Mouse (Mus musculus): ENCODE results near the gene Surf4. TPM values are rescaled to one million over a fixed set of nuclear protein-coding genes. Genes with fewer than 3 reads are reported as not detected.

The Surf4 gene
- polyA plus RNA-seq, 1 experiment from 2014 or later, result 159 TPM

Other genes starting within 250 kb of the Surf4 start
- not detected in 2 replicates for gene Abo, start 68.9 kb downstream of the Surf4 start, polyA plus RNA-seq (2016; fragmentation: Nextera tagmentation; extraction: Ambion mirVana)
- gene Surf6, start 31.0 kb downstream of the Surf4 start, polyA plus RNA-seq (2016; fragmentation: Nextera tagmentation; extraction: Ambion mirVana), result 32.9 and 35.2 TPM in 2 replicates
- gene Med22, start 23.3 kb downstream of the Surf4 start, polyA plus RNA-seq (2016; fragmentation: Nextera tagmentation; extraction: Ambion mirVana), result 122 and 137 TPM in 2 replicates
- gene Rpl7a, start 23.2 kb downstream of the Surf4 start, polyA plus RNA-seq (2016; fragmentation: Nextera tagmentation; extraction: Ambion mirVana), result 595 and 683 TPM in 2 replicates
- 53.6 and 58.6 TPM in 2 replicates for gene Surf2, start 17.6 kb downstream of the Surf4 start, polyA plus RNA-seq (2016; fragmentation: Nextera tagmentation; extraction: Ambion mirVana)
- 47.8 and 53.0 TPM in 2 replicates for gene Surf1, start 17.4 kb downstream of the Surf4 start, polyA plus RNA-seq (2016; fragmentation: Nextera tagmentation; extraction: Ambion mirVana)
- gene Stkld1, start 119 bp upstream of the Surf4 start, polyA plus RNA-seq (2016; fragmentation: Nextera tagmentation; extraction: Ambion mirVana), result 0.05 and 0.06 TPM in 2 replicates
- 52.6 and 57.7 TPM in 2 replicates for gene Rexo4, start 30.5 kb upstream of the Surf4 start, polyA plus RNA-seq (2016; fragmentation: Nextera tagmentation; extraction: Ambion mirVana)
- not detected in 2 replicates for gene Adamts13, start 39.5 kb upstream of the Surf4 start, polyA plus RNA-seq (2016; fragmentation: Nextera tagmentation; extraction: Ambion mirVana)
- gene Cacfd1, start 76.0 kb upstream of the Surf4 start, polyA plus RNA-seq (2016; fragmentation: Nextera tagmentation; extraction: Ambion mirVana), result 90.7 and 117 TPM in 2 replicates
- 3.1 and 4.4 TPM in 2 replicates for gene Slc2a6, start 94.1 kb upstream of the Surf4 start, polyA plus RNA-seq (2016; fragmentation: Nextera tagmentation; extraction: Ambion mirVana)
- gene Mymk, start 138.3 kb upstream of the Surf4 start, polyA plus RNA-seq (2016; fragmentation: Nextera tagmentation; extraction: Ambion mirVana), result not detected in 2 replicates
- 4.8 and 6.3 TPM in 2 replicates for gene Adamtsl2, start 145.5 kb upstream of the Surf4 start, polyA plus RNA-seq (2016; fragmentation: Nextera tagmentation; extraction: Ambion mirVana)
- gene Fam163b, start 208.6 kb upstream of the Surf4 start, polyA plus RNA-seq (2016; fragmentation: Nextera tagmentation; extraction: Ambion mirVana), result 0.06 and 0.22 TPM in 2 replicates
- gene Dbh, start 231.3 kb upstream of the Surf4 start, polyA plus RNA-seq (2016; fragmentation: Nextera tagmentation; extraction: Ambion mirVana), result 1.1 TPM in 2 replicates